Mouse (Mus musculus) ES-CJ7 (cell line): Measurements from ENCODE around the gene Tnfaip1.
"Not testable (repeated sequence)": the region's sequence is repeated elsewhere in the genome, so short reads cannot be mapped to it uniquely, and the experiment has no call there.

Experiments
- DNase-seq: peaks from one replicate; pipeline ENCODE4 v3.0.0; 2011; ENCODE audit warnings: low read depth, low spot score

The Tnfaip1 gene

DNA sequence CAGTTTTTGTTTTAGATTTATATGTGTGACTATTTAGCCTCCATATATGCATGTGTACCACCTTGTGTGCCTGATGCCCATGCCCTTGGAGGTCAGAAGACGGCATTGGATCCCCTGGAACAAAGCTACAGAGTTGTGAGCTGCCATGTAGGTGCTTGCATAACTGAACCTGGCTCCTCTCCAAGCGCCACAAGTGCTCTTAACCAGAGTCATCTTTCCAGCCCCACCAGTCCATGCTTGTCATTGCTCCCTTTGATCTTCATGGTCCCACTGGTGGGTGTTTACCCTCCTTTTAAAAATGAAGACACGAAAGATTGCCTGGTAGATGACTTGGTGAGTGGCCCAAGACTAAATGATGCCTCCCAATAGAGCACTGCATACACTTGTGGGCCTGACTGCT, 4.2 kb upstream of the Tnfaip1 start:
- DNase-seq = no peak

- no peak for DNase-seq
Measured at GRCm38 (mm10) chr11:78536690-78537084, 555 bp upstream of the Tnfaip1 start.

GRCm38 (mm10) chr11:78535376-78536079, 604 bp downstream of the Tnfaip1 start:
- DNase-seq = peak; percentile 77

DNA sequence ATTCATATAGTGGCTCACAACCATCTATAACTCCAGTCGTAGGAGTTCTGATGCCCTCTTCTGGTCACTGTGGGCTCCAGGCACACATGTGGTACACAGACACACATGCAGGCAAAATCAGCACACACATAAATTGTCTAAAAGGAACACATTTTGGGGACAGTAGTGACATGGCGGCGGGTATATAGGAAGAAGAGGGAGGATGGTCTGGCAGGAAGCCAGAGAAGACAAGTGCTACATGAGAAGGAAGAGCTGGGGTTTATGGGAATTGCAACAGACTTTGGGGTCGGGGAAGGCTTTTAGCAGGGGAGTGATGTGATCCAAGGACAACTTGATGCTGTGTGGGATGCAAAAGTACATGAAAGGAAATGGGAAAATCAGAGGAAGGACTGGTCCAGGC, 1.6 kb downstream of the Tnfaip1 start:
- DNase-seq = no peak

DNA sequence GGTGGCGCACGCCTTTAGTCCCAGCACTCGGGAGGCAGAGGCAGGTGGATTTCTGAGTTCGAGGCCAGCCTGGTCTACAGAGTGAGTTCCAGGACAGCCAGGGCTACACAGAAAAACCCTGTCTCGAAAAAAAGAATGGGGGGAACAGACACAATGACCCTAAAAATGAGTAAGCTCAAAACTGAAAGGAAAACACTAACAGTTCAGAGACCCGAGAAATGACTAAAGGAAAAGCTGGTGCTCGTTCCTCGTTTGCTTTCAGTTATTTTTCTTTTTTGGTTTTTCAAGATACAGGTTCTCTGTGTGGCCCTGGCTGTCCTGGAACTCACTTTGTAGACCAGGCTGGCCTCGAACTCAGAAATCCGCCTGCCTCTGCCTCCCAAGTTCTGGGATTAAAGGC, 4.6 kb downstream of the Tnfaip1 start:
- DNase-seq = not testable (repeated sequence)

- DNase-seq = no peak
Measured at GRCm38 (mm10) chr11:78531046-78531445, 5.1 kb downstream of the Tnfaip1 start.

DNA sequence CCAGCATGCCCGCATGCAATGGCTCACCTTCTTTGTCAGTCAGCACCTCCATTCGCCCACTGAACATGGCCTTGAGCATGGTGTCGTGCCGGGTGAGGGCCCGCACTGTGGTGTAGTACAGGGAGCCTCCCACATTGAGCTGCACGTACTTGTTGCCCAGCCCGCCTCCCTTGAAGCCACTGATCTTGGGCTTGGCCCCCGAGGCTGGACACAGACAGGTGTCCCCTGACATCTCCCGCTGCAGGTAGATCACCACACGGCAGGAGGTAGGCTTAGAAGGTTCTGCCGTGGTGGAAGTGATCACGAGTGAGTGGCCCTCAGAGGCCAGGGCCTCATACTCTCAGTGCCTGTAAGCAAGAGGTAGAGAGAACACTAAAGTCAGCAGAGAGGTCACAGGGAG, 6.1 kb downstream of the Tnfaip1 start:
- no peak for DNase-seq

- no peak for DNase-seq
Measured at GRCm38 (mm10) chr11:78528714-78529113, 7.4 kb downstream of the Tnfaip1 start.

DNA sequence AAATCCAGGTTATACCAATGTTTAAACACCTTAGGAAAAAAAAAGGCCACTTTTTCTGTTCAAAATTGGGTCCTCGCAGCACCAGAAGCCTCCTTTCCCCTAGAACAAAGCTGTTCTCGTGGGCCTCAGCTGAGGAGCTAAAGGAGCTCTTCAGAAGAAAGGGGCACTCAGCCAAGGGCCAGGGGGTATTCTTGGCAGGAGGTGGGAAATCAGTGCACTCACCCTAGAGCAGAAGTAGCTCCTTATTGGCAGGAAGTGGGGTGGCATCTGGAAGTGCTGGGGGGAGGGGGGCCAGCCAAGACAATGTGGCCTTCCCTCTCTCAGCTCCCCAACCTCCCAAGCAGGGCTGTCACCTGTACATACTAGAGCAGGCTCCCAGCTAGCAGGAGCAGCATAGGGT, 11.3 kb downstream of the Tnfaip1 start:
- DNase-seq = no peak

DNA sequence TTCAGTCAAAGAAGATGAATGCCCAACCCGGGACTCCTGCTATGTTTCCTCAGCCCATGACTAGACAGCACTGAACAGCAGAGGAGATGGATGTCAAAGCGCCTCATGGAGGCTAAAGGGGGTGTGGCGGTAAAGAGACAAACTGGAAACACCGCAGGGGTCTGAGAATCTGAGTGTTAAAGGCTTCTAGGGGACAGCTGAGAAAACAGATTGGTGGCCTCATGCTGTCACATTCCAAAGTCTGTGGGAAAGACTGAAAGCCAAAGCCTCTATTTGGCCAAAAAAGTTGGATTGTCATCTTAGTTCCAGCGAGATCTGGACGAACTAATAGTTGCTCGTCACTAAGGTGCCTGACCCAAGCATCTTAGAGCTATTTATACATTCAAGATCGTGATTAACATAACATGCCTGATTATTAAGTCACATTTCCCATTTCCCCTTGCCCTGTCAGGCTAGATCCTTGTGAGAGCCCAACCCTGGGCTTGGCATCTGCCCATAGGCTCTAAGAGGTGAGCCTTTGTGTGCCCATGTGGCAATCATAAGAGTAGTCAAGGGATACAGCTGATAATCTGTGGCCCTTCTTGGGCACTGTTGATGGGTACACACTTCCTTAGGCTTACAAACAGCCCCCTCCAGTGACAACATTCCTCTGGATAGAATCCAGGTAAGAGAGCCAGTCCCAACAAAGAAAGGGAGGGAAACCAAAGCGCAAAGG, 12.7 kb downstream of the Tnfaip1 start:
- DNase-seq = no peak

- peak; percentile 47 for DNase-seq
Measured at GRCm38 (mm10) chr11:78522481-78522997, 13.6 kb downstream of the Tnfaip1 start.

DNA sequence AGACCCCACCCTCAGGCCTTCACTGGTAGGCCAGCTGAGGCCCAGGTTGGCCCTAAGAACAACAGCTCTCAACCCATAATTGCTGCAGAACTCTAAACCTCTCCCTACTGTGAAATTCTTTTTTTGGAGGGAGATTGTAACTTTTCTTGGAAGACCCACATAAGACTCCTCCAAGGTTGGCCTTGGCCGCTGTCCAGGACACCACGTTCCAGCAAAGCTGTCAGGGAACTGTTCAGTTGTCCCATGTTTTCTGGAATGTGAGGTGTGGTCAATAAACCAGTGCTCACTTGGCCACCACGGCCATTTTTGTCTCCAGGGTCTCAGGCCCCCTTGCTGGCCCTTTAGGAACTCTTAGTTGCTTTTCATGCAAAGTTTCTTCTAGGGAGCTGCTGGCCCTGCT, 14.3 kb downstream of the Tnfaip1 start:
- DNase-seq = no peak

DNA sequence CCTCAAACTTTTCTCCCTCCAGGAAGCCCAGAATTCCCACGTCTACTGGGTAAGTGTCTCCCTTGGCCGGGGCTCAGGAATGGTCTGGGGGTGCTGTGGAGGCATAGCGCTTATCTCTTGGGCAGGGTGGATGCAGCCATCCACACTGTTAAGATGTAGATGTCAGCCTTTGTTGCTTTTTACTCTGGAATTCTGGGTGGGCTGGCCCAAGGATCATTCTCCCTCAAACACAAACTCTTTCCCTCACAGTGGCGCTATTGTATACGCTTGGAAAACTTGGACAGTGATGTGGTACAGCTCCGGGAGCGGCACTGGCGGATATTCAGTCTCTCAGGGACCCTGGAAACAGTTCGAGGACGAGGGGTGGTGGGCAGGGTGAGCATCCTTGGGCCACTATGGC, 17.2 kb downstream of the Tnfaip1 start:
- peak; percentile 47 for DNase-seq

DNA sequence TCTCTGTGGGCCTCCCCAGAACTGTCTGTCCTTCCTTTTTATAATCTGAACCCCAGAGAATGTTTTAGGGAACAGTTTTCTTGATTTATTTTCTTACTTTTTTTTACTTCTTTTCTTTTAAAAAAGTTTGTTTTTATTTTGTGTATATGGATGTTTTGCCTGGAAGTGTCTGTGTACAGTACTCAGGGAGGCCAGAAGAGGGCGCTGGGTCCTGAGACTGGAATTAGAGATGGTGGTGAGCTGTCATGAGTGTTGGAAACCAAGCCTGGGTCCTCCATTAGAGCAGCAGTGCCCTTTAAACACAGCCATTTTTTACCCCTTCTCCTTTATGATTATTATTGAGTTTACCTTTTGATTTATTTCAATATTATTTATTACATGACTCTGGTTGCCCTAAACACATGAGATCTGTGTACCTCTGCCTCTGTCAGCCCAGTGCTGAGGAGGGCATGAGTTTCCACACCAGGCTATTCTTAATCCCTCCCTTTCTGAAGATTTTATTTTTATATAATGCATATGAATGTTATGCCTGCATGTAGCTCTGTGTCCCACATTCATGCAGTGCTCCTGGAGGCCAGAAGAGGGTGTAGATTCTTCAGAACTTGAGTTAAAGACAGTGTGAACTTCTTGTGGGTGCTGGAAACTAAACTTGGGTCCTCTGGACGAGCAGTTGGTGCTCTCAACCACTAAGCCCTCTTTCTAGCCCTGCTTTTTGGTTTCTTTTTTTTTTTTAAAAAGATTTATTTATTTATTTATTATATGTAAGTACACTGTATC, 20.4 kb downstream of the Tnfaip1 start:
- DNase-seq = peak; percentile 59

DNA sequence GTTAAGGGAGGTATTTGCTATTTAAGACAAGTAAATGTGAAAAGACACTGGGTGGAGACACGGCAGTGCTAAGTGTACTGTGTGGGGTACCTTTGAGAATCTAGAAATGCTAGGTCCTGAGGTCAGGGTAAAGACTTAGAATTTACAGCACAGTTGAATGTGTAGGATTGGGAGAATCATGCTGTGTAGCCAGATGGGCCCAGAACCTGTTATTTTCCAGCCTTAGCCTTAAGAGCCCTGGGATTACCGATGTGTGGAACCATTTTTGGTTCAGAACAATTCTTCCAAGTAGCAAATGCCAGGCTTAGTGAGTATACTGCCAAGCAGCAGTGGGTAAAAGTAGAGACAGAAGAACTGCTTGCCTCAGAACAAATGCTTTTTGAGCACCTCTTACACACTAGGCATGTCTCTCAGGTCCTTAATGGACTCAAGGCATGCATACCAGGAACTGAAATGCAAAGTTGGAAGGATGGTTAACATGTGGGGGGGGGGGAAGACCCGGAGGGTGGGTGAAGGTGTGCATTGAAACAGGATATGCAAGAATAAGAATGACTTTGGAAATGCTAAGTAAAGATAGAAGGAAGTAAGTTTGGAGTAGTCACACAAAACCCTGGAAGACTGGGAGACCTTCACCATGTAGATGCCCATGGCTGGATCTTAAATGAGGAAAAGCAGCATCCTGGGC, 22.9 kb downstream of the Tnfaip1 start:
- peak; percentile 32 for DNase-seq

GRCm38 (mm10) chr11:78512025-78512957, 23.8 kb downstream of the Tnfaip1 start, which contains the start of the genes Tmem199 and Poldip2:
Gene Tmem199 (minus strand): TSS chr11:78512172.
Gene Poldip2 (plus strand): TSS chr11:78512193.
- DNase-seq = peak; percentile 94

GRCm38 (mm10) chr11:78509148-78509547, 27.0 kb downstream of the Tnfaip1 start:
- DNase-seq = peak; percentile 46

- no peak for DNase-seq
Measured at GRCm38 (mm10) chr11:78505430-78505829, 30.7 kb downstream of the Tnfaip1 start.

DNA sequence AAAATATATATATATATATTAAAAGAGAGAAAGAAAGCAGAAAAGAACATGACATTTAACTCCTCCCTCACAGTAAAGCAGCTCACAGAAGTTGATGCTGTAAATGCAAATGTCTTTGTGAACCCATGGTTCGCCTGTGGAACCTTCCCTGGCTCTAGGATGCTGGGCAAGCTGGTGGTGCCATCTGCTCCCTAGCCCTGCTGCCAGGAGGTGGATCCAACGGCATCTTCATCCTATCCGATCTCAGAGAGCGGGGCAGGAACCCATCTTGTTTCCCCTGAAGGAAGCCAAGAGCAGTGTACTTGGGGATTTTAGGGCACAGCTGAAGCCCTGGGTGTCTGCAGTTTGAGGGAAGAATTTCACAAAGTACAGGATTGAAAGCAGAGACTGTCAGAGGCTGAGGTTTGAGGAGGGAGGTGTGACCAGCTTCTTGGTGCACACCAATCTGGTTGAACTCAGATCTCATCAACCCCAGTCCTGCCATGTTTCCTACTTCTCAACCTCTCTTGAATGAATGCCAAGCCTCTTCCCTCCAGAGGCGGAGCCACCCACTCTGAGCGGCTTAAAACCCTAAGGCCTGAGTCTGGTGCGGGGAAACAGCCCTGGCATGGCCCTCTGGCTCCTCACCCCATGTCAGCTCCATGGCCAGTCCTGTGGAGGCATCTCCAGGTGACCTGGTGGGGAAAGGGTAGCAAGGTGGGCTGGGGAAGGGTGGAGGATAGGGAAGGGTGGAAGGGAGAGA, 33.1 kb downstream of the Tnfaip1 start, which contains the start of gene Sebox:
Gene Sebox (plus strand): TSS at position 539 of the 742 bp plus-strand sequence.
- DNase-seq = no peak

- no peak for DNase-seq
Measured at GRCm38 (mm10) chr11:78501529-78501928, 34.6 kb downstream of the Tnfaip1 start.
